Mouse (Mus musculus): ENCODE results near the gene Kcnn4.

DNA sequence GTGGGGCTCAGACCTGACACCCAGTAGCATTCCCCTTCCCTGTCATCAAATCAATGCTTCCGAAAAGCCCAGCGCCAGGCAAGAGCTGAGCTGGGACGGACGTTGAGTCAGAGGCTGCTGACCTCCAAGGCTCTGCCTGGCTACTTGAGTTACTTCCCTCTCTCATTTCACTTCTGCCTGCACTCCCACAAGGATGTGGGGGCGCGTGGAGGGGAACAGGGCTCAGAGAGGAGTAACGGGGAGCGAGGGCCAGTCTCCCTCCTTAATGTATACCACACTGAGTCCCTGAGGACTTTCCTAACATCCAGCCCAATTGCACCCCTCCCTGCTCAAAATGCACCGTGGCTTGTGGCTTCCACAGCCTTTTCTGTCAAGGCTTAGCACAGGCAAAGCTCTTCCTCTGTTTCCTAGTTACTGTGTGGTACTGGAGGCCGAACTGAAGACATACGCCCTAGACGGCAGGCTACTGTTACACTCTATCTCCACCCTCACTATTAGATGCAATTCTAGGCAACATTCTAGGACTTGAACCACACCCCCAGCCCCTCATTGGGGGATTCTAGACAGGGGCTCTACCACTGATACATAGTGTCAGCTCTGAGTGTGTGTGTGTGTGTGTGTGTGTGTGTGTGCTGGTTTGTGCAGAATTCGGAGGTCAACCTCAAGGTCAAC, 19.6 kb downstream of the Kcnn4 start:
- TF ChIP-seq CTCF (IDR thresholded peaks at IDR 0.05; ENCODE audit: borderline replicate concordance, insufficient read depth, low read depth, low read length) (no peak), POLR2A (IDR thresholded peaks at IDR 0.05; ENCODE audit: borderline replicate concordance, insufficient read depth, low read length) (no peak)

Measured in cerebellum, adult 2 months (tissue).